Mouse (Mus musculus) limb, embryonic 12.5 days (tissue): ENCODE measurements around the gene Pcx. TPM values are rescaled to one million over a fixed set of nuclear protein-coding genes. Genes with fewer than 3 reads are reported as not detected.

ENCODE experiments used
- ATAC-seq: fragments of 200-750 bp; cut with Nextera tagmentation; 2 replicates; pipeline ENCODE4 v1.8.0; 2017; ENCODE audit warnings: low read depth, moderate TSS enrichment; ENCODE audit not compliant: insufficient number of reproducible peaks, insufficient read depth, low FRiP score, low TSS enrichment
- H3K27ac ChIP-seq: fragments of 300-500 bp; sonication (generic); 2 replicates; pipeline ENCODE4 v1.5.1; 2016; ENCODE audit warnings: mild to moderate bottlenecking, moderate library complexity
- H3K27me3 ChIP-seq: fragments of 300-500 bp; sonication (generic); 2 replicates; pipeline ENCODE4 v1.6.1; 2016; ENCODE audit warnings: mild to moderate bottlenecking, moderate library complexity
- H3K36me3 ChIP-seq: fragments of 300-500 bp; sonication (generic); 2 replicates; pipeline ENCODE4 v1.6.1; 2016; ENCODE audit warnings: mild to moderate bottlenecking, moderate library complexity
- H3K4me1 ChIP-seq: fragments of 300-500 bp; sonication (generic); replicated peaks from 2 replicates; pipeline ENCODE4 v1.6.1; 2016
- H3K4me2 ChIP-seq: fragments of 300-500 bp; sonication (generic); 2 replicates; pipeline ENCODE4 v1.6.1; 2016; ENCODE audit warnings: mild to moderate bottlenecking, moderate library complexity
- H3K4me3 ChIP-seq: fragments of 300-500 bp; sonication (generic); replicated peaks from 2 replicates; pipeline ENCODE4 v1.5.1; 2016; ENCODE audit warnings: mild to moderate bottlenecking
- H3K9ac ChIP-seq: fragments of 300-500 bp; sonication (generic); replicated peaks from 2 replicates; pipeline ENCODE4 v1.6.1; 2016; ENCODE audit warnings: mild to moderate bottlenecking, moderate library complexity
- H3K9me3 ChIP-seq: fragments of 300-500 bp; sonication (generic); 2 replicates; pipeline ENCODE4 v1.6.1; 2016; ENCODE audit warnings: mild to moderate bottlenecking, moderate library complexity
- WGBS: fragments of 180-500 bp; shearing (Covaris S2); methylation state at CpG from one replicate; pipeline ENCODE4 v1.1.7; 2016; 5-methylcytosine and 5-hydroxymethylcytosine counted together
- polyA plus RNA-seq: library from polyadenylated mRNA; unstranded; fragments of >200 nt; fragmentation: Nextera tagmentation; extraction: Ambion mirVana; gene quantifications from 2 replicates; pipeline ENCODE4 v1.2.1, GENCODE M21; 2016

The Pcx gene
- polyA plus RNA-seq, 1 experiment from 2014 or later: 20.6 TPM

GRCm38 (mm10) chr19:4624006-4624405, 113.7 kb downstream of the Pcx start:
- Histone ChIP-seq H3K4me3 (no peak overlapping the region; the same call in 1 of the 2 replicates), H3K9ac (0 out of 2 replicates have a peak overlapping the region, but pooled peaks have one; percentile 94), H3K27me3 (no peaks in the 10 kb centered on the region), H3K4me2 (0 out of 2 replicates have a peak overlapping the region, but pooled peaks have one; percentile 82), H3K36me3 (peaks cover 43% of the 10 kb centered on the region), H3K4me1 (peaks cover 28% of the 10 kb centered on the region), H3K27ac (no peak overlapping the region), H3K9me3 (no peaks in the 10 kb centered on the region)
- 94% methylated on average over 12 of the region's 12 CpGs for WGBS
- ATAC-seq: no peak

DNA sequence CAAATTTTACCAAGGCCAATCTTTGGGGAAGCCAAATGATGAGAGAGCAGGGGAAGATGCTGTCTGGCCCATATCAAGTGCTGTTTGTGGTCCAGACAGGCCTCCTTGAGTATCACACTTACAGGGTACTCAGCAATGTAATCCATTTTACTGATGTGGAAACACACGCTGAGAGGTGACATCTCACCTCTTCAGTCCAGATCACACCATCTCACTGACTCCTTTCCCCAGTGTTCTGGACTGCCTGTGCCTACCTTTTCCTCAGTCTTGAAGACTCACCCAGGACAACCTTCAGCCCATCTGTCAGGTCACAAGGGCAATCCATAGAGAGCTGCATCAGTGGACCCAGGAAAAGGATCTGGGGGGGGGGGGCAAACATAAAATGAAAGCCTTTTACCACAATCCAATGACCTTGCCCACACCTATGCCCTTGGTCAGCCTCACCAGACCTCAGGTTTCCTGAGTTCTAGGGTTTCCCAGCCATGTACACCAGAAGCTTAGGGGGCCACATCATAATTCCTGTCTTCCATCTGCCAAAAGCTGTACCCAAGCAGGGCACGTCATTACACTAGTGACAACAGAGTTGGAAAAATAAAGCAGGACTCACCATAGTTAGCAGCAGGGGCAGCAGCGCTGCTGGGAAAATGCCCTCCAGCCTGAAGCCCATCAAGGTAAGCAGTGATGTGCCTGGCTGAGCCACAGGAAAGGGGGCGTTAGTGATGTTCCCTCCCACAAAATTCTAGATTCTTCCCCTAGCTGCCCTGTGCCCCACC, 114.3 kb downstream of the Pcx start:
- Histone ChIP-seq H3K36me3 (peaks cover 43% of the 10 kb centered on the region), H3K4me1 (peaks cover 28% of the 10 kb centered on the region), H3K4me3 (peak overlapping the region; percentile 90), H3K4me2 (peak overlapping the region; percentile 82), H3K27ac (peak overlapping the region; percentile 92), H3K27me3 (no peaks in the 10 kb centered on the region), H3K9ac (peak overlapping the region; percentile 94), H3K9me3 (no peaks in the 10 kb centered on the region)
- ATAC-seq: peak; percentile 4; the same call in 1 of the 2 replicates
- WGBS: 34% methylated on average over 4 of the region's 4 CpGs

- peak within 1 kb of the TSS; percentile 94 for H3K9ac ChIP-seq
- H3K4me1 ChIP-seq: peaks cover 28% of the 10 kb centered on the region
- no peaks in the 10 kb centered on the region for H3K9me3 ChIP-seq
- peaks cover 39% of the 10 kb centered on the region for H3K36me3 ChIP-seq
- peak within 1 kb of the TSS; percentile 82 for H3K4me2 ChIP-seq
- H3K27me3 ChIP-seq: no peaks in the 10 kb centered on the region
- under 1% methylated on average over 63 of the region's 64 CpGs for WGBS
- H3K27ac ChIP-seq: peak within 1 kb of the TSS; percentile 92
- peak within 1 kb of the TSS; percentile 90 for H3K4me3 ChIP-seq
- peak; percentile 80 for ATAC-seq
Observed at GRCm38 (mm10) chr19:4625179-4625828, 115.0 kb downstream of the Pcx start, which contains the start of gene Rce1. Gene Rce1, minus strand, starts transcription at chr19:4625641.

DNA sequence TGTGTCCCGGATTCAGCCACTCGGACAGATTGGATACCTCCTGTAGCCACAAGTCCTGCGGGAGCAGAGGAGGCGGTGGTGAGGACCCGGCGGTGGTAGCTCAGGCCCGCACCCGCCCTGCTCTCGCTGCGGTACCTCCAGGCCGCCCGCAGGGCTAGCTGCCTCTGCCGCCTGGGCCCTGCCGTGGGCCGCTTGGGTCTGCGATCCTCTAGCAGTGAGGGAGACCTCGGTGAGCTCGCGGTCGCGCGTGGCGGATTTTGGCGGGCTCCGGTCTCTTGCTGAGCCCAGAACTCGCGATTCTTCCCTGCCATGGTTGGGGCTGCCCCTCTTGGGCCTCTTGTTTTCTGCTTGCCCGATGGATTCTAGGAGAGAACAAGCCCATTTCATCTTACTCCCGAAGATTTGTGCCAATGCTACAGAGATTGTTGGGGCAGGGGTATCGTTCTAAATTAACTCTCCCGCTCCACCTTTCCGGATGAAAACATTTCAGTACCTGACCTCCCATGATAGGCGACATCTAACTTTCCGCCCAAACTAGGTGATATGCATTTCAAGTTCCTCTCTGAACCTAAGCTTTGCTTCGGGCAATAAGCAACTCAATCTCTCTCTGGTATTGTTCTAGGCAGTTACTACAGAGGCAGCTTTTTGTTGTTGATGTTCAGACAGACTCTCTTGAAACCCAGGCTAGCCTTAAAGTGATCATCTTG, 115.7 kb downstream of the Pcx start:
- Histone ChIP-seq H3K4me3 (peak overlapping the region; percentile 90), H3K27me3 (no peaks in the 10 kb centered on the region), H3K9me3 (no peaks in the 10 kb centered on the region), H3K4me1 (peaks cover 28% of the 10 kb centered on the region), H3K4me2 (peak overlapping the region; percentile 82), H3K36me3 (peaks cover 32% of the 10 kb centered on the region), H3K9ac (peak overlapping the region; percentile 94), H3K27ac (peak overlapping the region; percentile 92)
- 2% methylated on average over 35 of the region's 35 CpGs for WGBS
- ATAC-seq: peak; percentile 41; the same call in 1 of the 2 replicates

DNA sequence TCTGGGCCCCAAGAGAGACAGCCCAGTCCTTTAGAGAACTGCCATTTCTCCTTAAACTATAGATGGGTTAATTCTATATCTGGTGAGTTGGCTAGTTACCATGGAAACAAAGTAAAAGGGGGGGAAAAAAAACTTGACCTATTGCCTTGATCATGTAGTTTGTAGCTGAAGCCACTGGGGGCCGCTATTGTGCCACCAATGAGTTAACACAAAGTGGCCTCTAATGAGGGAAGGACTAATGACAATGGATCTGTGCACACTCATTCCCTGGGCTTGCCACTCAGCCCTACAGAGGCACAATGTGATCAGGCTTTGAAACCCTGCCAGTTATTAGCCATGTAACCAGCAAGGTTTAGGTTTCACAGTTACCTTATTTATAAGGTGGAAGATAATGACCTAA, 118.5 kb downstream of the Pcx start:
- peaks cover 28% of the 10 kb centered on the region for H3K4me1 ChIP-seq
- H3K9ac ChIP-seq: no peak overlapping the region
- H3K4me3 ChIP-seq: no peak overlapping the region
- H3K27ac ChIP-seq: no peak overlapping the region
- H3K27me3 ChIP-seq: no peaks in the 10 kb centered on the region
- peaks cover 3% of the 10 kb centered on the region for H3K36me3 ChIP-seq
- H3K9me3 ChIP-seq: no peaks in the 10 kb centered on the region
- WGBS: 0% methylated on average over 1 of the region's 1 CpGs
- no peak overlapping the region for H3K4me2 ChIP-seq
- ATAC-seq: no peak

- no peak for ATAC-seq
- no peaks in the 10 kb centered on the region for H3K4me1 ChIP-seq
- H3K4me2 ChIP-seq: no peak overlapping the region
- no peaks in the 10 kb centered on the region for H3K9me3 ChIP-seq
- no peak overlapping the region for H3K4me3 ChIP-seq
- H3K27ac ChIP-seq: no peak overlapping the region
- no peaks in the 10 kb centered on the region for H3K36me3 ChIP-seq
- H3K27me3 ChIP-seq: 0 out of 2 replicates have a peak, but pooled peaks cover 4% of the 10 kb centered on the region
- 70% methylated on average over 4 of the region's 4 CpGs for WGBS
- H3K9ac ChIP-seq: no peak overlapping the region
Observed at GRCm38 (mm10) chr19:4635986-4636385, 125.7 kb downstream of the Pcx start.

GRCm38 (mm10) chr19:4644271-4644670, 134.0 kb downstream of the Pcx start:
- no peak for ATAC-seq
- no peak overlapping the region for H3K27ac ChIP-seq
- H3K4me3 ChIP-seq: no peak overlapping the region
- no peaks in the 10 kb centered on the region for H3K36me3 ChIP-seq
- H3K9ac ChIP-seq: no peak overlapping the region
- peaks cover 3% of the 10 kb centered on the region; the same call in 1 of the 2 replicates for H3K27me3 ChIP-seq
- WGBS: 41% methylated on average over 10 of the region's 10 CpGs
- H3K4me1 ChIP-seq: no peaks in the 10 kb centered on the region
- H3K4me2 ChIP-seq: no peak overlapping the region
- no peaks in the 10 kb centered on the region for H3K9me3 ChIP-seq

GRCm38 (mm10) chr19:4646917-4647492, 136.7 kb downstream of the Pcx start:
- Histone ChIP-seq H3K4me3 (no peak overlapping the region), H3K9ac (no peak overlapping the region)
- WGBS: 81% methylated on average over 11 of the region's 11 CpGs

DNA sequence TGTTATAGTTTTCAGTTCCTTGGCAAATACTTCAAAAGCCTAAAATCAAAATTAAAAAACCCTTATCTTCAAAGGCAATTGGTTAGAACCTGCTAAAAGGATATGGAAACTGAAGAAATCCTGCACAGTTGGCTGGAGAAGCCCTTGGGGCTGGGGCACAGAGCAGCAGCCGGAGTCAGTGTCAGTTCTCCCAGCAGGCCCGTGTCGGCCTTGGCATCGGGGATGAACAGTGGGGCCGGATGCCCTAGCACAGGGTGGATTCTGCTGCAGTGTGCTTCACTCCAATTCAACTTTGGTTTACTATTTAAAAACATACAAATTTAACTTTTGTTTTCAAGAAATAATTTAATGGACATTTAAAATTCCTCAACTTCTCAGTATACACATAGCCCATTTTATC, 147.9 kb downstream of the Pcx start:
- Histone ChIP-seq H3K4me1 (no peaks in the 10 kb centered on the region), H3K4me3 (no peak overlapping the region), H3K9me3 (no peaks in the 10 kb centered on the region), H3K9ac (no peak overlapping the region), H3K4me2 (no peak overlapping the region), H3K27me3 (no peaks in the 10 kb centered on the region), H3K36me3 (no peaks in the 10 kb centered on the region), H3K27ac (no peak overlapping the region)
- no peak for ATAC-seq
- 89% methylated on average over 5 of the region's 5 CpGs for WGBS

More at GRCm38 (mm10) chr19:4646917-4647492, 136.7 kb downstream of the Pcx start:
- H3K9me3 ChIP-seq: no peaks in the 10 kb centered on the region
- ATAC-seq: no peak
- H3K4me2 ChIP-seq: no peak overlapping the region
- H3K36me3 ChIP-seq: no peaks in the 10 kb centered on the region
- no peaks in the 10 kb centered on the region for H3K27me3 ChIP-seq
- no peaks in the 10 kb centered on the region for H3K4me1 ChIP-seq
- H3K27ac ChIP-seq: no peak overlapping the region

GRCm38 (mm10) chr19:4666815-4667214, 156.5 kb downstream of the Pcx start:
- no peak for ATAC-seq
- no peaks in the 10 kb centered on the region for H3K27me3 ChIP-seq
- H3K4me2 ChIP-seq: no peak overlapping the region
- no peaks in the 10 kb centered on the region for H3K36me3 ChIP-seq
- no peaks in the 10 kb centered on the region for H3K9me3 ChIP-seq
- no peak overlapping the region for H3K27ac ChIP-seq
- H3K9ac ChIP-seq: no peak overlapping the region
- H3K4me1 ChIP-seq: no peaks in the 10 kb centered on the region
- no peak overlapping the region for H3K4me3 ChIP-seq

DNA sequence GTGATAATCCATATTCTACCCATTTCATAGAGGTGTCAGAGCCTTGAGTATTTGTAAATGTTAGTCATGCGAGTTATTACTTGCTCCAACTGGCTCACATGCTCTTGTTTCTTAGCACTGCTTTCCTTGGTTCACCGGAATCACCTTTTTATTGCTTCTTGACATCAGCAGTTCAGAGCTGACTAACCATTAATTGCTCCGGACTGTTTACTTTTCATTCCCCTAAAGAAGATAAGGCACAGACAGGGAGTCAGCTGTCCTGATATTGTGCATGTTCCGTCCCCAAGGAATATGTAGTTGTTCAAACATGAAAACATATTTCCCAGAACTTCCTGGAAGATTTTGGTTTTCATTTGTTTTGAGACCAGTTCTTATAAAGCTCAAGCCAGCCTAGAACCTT, 160.5 kb downstream of the Pcx start:
- Histone ChIP-seq H3K27ac (no peak overlapping the region), H3K9ac (no peak overlapping the region), H3K36me3 (no peaks in the 10 kb centered on the region), H3K4me1 (no peaks in the 10 kb centered on the region), H3K4me3 (no peak overlapping the region), H3K4me2 (no peak overlapping the region), H3K27me3 (no peaks in the 10 kb centered on the region), H3K9me3 (no peaks in the 10 kb centered on the region)
- WGBS: 64% methylated on average over 4 of the region's 4 CpGs
- ATAC-seq: no peak
